Mouse (Mus musculus): ENCODE measurements around the gene Pld6. TPM values are rescaled to one million over a fixed set of nuclear protein-coding genes. Genes with fewer than 3 reads are reported as not detected.
"Not testable (repeated sequence)": the region's sequence is repeated elsewhere in the genome, so short reads cannot be mapped to it uniquely, and the experiment has no call there.

Pld6 gene
- total and polyA plus RNA-seq, 3 experiments: not detected

DNA sequence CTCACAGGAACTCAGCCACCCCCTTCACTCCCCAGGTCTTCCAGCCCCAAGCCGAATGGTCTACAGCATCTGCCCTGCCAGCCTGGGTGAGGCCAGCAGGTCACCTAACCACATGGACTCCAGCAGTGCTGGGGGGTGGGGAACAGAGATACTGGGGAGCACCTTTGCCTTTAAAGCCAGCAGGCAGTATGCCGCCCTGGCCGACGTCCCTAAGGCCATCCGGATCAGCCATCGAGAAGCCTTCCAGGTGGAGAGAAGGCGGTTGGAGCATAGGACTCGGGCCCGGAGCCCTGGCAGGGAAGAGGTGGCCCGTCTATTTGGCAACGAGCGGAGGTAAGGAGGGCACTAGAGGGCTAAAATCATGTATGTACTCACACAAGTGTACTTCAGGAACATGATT lies 50.2 kb downstream of the Pld6 start:
- in situ Hi-C loops (cut with MboI; ENCODE audit: low pct_ligation_motif_present, low pct_unique_long_range_greater_than_20kb, low sequenced_read_pairs): no loop called here
- no peak overlapping the region for H3K27ac ChIP-seq (ENCODE audit: insufficient read depth, low read depth)
- no peak for DNase-seq (ENCODE audit: extremely low read depth)
- dilution Hi-C loops (cut with MboI; ENCODE audit: extremely low pct_ligation_motif_present, extremely low pct_unique_long_range_greater_than_20kb, low sequenced_read_pairs): no loop called here
- no peak overlapping the region for H3K4me2 ChIP-seq (ENCODE audit: insufficient read depth, low read depth, poor library complexity, severe bottlenecking)
- H3K4me1 ChIP-seq (ENCODE audit: control insufficient read depth in 1 of 2, insufficient read depth in 2 of 2): peaks cover 0 to 18% of the 10 kb centered on the region in 2 experiments; a peak in 2 of 4 replicates
- H3K9ac ChIP-seq (ENCODE audit: insufficient read depth, low read depth): no peak overlapping the region
- no peak overlapping the region for H3K4me3 ChIP-seq (replicated peaks in 1 of 3; ENCODE audit: low read depth in 2 of 3, low read length in 2 of 3, poor library complexity in 1 of 3)
- no peaks in the 10 kb centered on the region for H3K27me3 ChIP-seq (replicated peaks)
- H3K36me3 ChIP-seq (replicated peaks in 1 of 2; ENCODE audit: control insufficient read depth in 1 of 2, insufficient read depth in 1 of 2, low read length in 1 of 2): peaks cover 24 to 83% of the 10 kb centered on the region in 2 experiments
- no peaks in the 10 kb centered on the region for H3K9me3 ChIP-seq (replicated peaks; ENCODE audit: low read length)
- H3K79me2 ChIP-seq (replicated peaks; ENCODE audit: control insufficient read depth, extremely low read depth, insufficient read depth, poor library complexity, severe bottlenecking): no peaks in the 10 kb centered on the region
- no peak for TF ChIP-seq TBP (conservative IDR thresholded peaks at IDR 0.05; ENCODE audit: low read depth, low read length)
- TF ChIP-seq ZMIZ1 (IDR thresholded peaks at IDR 0.05; ENCODE audit: low read depth, low read length): no peak
- no peak for TF ChIP-seq IRF4 (IDR thresholded peaks at IDR 0.05; ENCODE audit: low read depth, low read length)
- no peak for TF ChIP-seq ZC3H11A (IDR thresholded peaks at IDR 0.05; ENCODE audit: low read depth, low read length)
- no peak for TF ChIP-seq EP300 (IDR thresholded peaks at IDR 0.05; ENCODE audit: low read length)
- no peak for TF ChIP-seq GABPA (IDR thresholded peaks at IDR 0.05; ENCODE audit: insufficient replicate concordance, low read depth, low read length)
- TF ChIP-seq HCFC1 (IDR thresholded peaks at IDR 0.05; ENCODE audit: low read depth, low read length): no peak
- TF ChIP-seq NRF1 (IDR thresholded peaks at IDR 0.05; ENCODE audit: low read depth, low read length): no peak
- no peak for TF ChIP-seq SMC3 (IDR thresholded peaks at IDR 0.05; ENCODE audit: low read depth, low read length)
- no peak for TF ChIP-seq MEF2A (IDR thresholded peaks at IDR 0.05; ENCODE audit: borderline replicate concordance, low read depth, low read length)
- TF ChIP-seq MYC (IDR thresholded peaks at IDR 0.05; ENCODE audit: low read depth, low read length): no peak
- no peak for TF ChIP-seq BHLHE40 (IDR thresholded peaks at IDR 0.05; ENCODE audit: low read depth, low read length)
- no peak for TF ChIP-seq ZNF384 (IDR thresholded peaks at IDR 0.05; ENCODE audit: low read depth, low read length)
- TF ChIP-seq ETS1 (conservative IDR thresholded peaks at IDR 0.05; ENCODE audit: low read depth, low read length): no peak
- TF ChIP-seq POLR2A (IDR thresholded peaks at IDR 0.05; ENCODE audit: low read depth, low read length): no peak
- TF ChIP-seq MAFK (IDR thresholded peaks at IDR 0.05; ENCODE audit: insufficient replicate concordance, low read length): no peak

DNA sequence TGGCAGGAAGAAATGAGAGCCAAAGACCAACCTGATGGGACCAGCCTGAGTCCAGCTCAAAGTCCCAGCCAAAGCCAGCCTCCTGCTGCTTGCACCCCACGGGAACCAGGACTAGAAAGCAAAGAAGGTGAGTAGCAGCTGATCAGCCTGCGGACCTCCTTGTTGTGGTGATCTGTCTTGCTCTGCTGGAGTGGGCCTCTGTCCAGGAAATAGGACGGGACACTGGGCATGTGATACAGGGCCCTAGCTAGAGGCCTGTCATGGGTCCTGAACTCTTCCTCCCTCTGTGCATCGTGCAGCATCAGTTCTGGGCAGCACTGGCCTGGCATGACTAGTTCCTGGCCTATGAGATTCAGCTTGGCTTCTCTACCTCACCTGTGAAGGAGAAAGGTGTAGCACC lies 51.5 kb downstream of the Pld6 start:
- H3K27ac ChIP-seq (ENCODE audit: insufficient read depth, low read depth); H3K4me3 ChIP-seq (replicated peaks in 1 of 3; ENCODE audit: low read depth in 2 of 3, low read length in 2 of 3, poor library complexity in 1 of 3); H3K9me3 ChIP-seq (replicated peaks; ENCODE audit: low read length); H3K27me3 ChIP-seq (replicated peaks); H3K79me2 ChIP-seq (replicated peaks; ENCODE audit: control insufficient read depth, extremely low read depth, insufficient read depth, poor library complexity, severe bottlenecking); in situ Hi-C loops (cut with MboI; ENCODE audit: low pct_ligation_motif_present, low pct_unique_long_range_greater_than_20kb, low sequenced_read_pairs); H3K4me2 ChIP-seq (ENCODE audit: insufficient read depth, low read depth, poor library complexity, severe bottlenecking); dilution Hi-C loops (cut with MboI; ENCODE audit: extremely low pct_ligation_motif_present, extremely low pct_unique_long_range_greater_than_20kb, low sequenced_read_pairs); H3K9ac ChIP-seq (ENCODE audit: insufficient read depth, low read depth); DNase-seq (ENCODE audit: extremely low read depth): not testable (repeated sequence)
- Histone ChIP-seq H3K36me3 (replicated peaks in 1 of 2; ENCODE audit: control insufficient read depth in 1 of 2, insufficient read depth in 1 of 2, low read length in 1 of 2) (peaks cover 17 to 83% of the 10 kb centered on the region in 2 experiments), H3K4me1 (ENCODE audit: control insufficient read depth in 1 of 2, insufficient read depth in 2 of 2) (peaks cover 0 to 18% of the 10 kb centered on the region in 2 experiments; a peak in 2 of 4 replicates)
